8 mouse cellular contexts compared by ENCODE assay signal in genomic region chr13:67723848-67724479, GRCm38 (mm10). TPM values are rescaled to one million over a fixed set of nuclear protein-coding genes. Genes with fewer than 3 reads are reported as not detected.
DNase-seq lines count a peak whose midpoint lies in the region; ATAC-seq and TF ChIP-seq lines count a peak whose summit lies in the region.

No protein-coding gene starts in this region.

- TF ChIP-seq EP300 in heart, adult 2 months (IDR thresholded peaks at IDR 0.05; ENCODE audit: insufficient read depth, low read depth, low read length) = no peak

- DNase-seq in 3134 (ENCODE audit: extremely low read depth, insufficient read length, low spot score) = peak; percentile 82
- DNase-seq in adrenal gland, postnatal 4 days (ENCODE audit: low spot score in 2 of 2) = peak; percentile 57 to 71
- peak; percentile 96 for DNase-seq in embryonic facial prominence, embryonic 14.5 days (ENCODE audit: low spot score)
- DNase-seq in heart, adult 2 months = peak; percentile 90
- DNase-seq in kidney, adult 8-10 months = peak; percentile 90 to 93
- DNase-seq in spleen, postnatal 10 days (ENCODE audit: low spot score in 2 of 2) = peak; percentile 66 to 89

- TF ChIP-seq CTCF in heart, adult 2 months (IDR thresholded peaks at IDR 0.05) = no peak

- peak; percentile 56; the same call in 1 of the 2 replicates for TF ChIP-seq POLR2A in heart, adult 2 months (IDR thresholded peaks at IDR 0.05; ENCODE audit: insufficient read depth, low read depth, low read length)

- WGBS in embryonic facial prominence, embryonic 14.5 days = under 1% methylated on average over 17 of the region's 17 CpGs
- WGBS in heart, adult 2 months = under 1% methylated on average over 17 of the region's 17 CpGs
- WGBS in limb, embryonic 13.5 days = under 1% methylated on average over 17 of the region's 17 CpGs
- 0% methylated on average over 17 of the region's 17 CpGs for WGBS in midbrain, embryonic 16.5 days

- peaks cover 3% of the 10 kb centered on the region; the same call in 1 of the 2 replicates for H3K79me2 ChIP-seq in heart, adult 2 months (replicated peaks; ENCODE audit: control insufficient read depth, insufficient read depth, low read length)

- H3K9ac ChIP-seq in embryonic facial prominence, embryonic 14.5 days (ENCODE audit: low read depth, low read length) = peak overlapping the region; percentile 73
- H3K9ac ChIP-seq in heart, adult 2 months (ENCODE audit: low read depth, low read length) = peak overlapping the region; percentile 77
- H3K9ac ChIP-seq in limb, embryonic 13.5 days = peak overlapping the region; percentile 82
- H3K9ac ChIP-seq in midbrain, embryonic 16.5 days (ENCODE audit: low read depth, low read length) = peak overlapping the region; percentile 84

- intact Hi-C loops in heart, adult 2 months (cut with DNase I) = loop anchor here (1.0 to 10.0 kb wide), 8 partner anchors 33 to 792 kb away; partner anchors contain the start of genes Gm49345, Zfp457, Zfp729a and Zfp729b

- H3K36me3 ChIP-seq in embryonic facial prominence, embryonic 14.5 days (ENCODE audit: control insufficient read depth, insufficient read depth, low read length) = no peaks in the 10 kb centered on the region
- H3K36me3 ChIP-seq in heart, adult 2 months (ENCODE audit: control insufficient read depth, insufficient read depth, low read length) = no peaks in the 10 kb centered on the region
- no peaks in the 10 kb centered on the region for H3K36me3 ChIP-seq in limb, embryonic 13.5 days
- H3K36me3 ChIP-seq in midbrain, embryonic 16.5 days (ENCODE audit: control insufficient read depth, insufficient read depth, low read length) = no peaks in the 10 kb centered on the region

- H3K27me3 ChIP-seq in embryonic facial prominence, embryonic 14.5 days (replicated peaks; ENCODE audit: control insufficient read depth, insufficient read depth, low read length) = no peaks in the 10 kb centered on the region
- H3K27me3 ChIP-seq in heart, adult 2 months (ENCODE audit: control insufficient read depth, insufficient read depth, low read length) = no peaks in the 10 kb centered on the region
- no peaks in the 10 kb centered on the region for H3K27me3 ChIP-seq in limb, embryonic 13.5 days
- no peaks in the 10 kb centered on the region for H3K27me3 ChIP-seq in midbrain, embryonic 16.5 days (ENCODE audit: control insufficient read depth, insufficient read depth, low read depth, low read length)

- peak overlapping the region; percentile 82 for H3K4me3 ChIP-seq in embryonic facial prominence, embryonic 14.5 days (ENCODE audit: low read depth, low read length)
- peak overlapping the region; percentile 83 for H3K4me3 ChIP-seq in heart, adult 2 months
- H3K4me3 ChIP-seq in limb, embryonic 13.5 days = peak overlapping the region; percentile 72
- H3K4me3 ChIP-seq in midbrain, embryonic 16.5 days (ENCODE audit: low read depth, low read length) = peak overlapping the region; percentile 87

- no peaks in the 10 kb centered on the region for H3K9me3 ChIP-seq in embryonic facial prominence, embryonic 14.5 days (ENCODE audit: control insufficient read depth, low read length)
- no peaks in the 10 kb centered on the region for H3K9me3 ChIP-seq in limb, embryonic 13.5 days
- H3K9me3 ChIP-seq in midbrain, embryonic 16.5 days (replicated peaks; ENCODE audit: control insufficient read depth, low read length, poor library complexity, severe bottlenecking) = no peaks in the 10 kb centered on the region

- peak overlapping the region; percentile 68; the same call in 1 of the 2 replicates for H3K27ac ChIP-seq in embryonic facial prominence, embryonic 14.5 days (replicated peaks; ENCODE audit: low read depth, low read length)
- H3K27ac ChIP-seq in heart, adult 2 months = peak overlapping the region; percentile 65
- 0 out of 2 replicates have a peak overlapping the region, but pooled peaks have one; percentile 44 for H3K27ac ChIP-seq in limb, embryonic 13.5 days
- peak overlapping the region; percentile 72 for H3K27ac ChIP-seq in midbrain, embryonic 16.5 days (ENCODE audit: low read length)

- peak; percentile 94 for ATAC-seq in embryonic facial prominence, embryonic 14.5 days (ENCODE audit: low read depth)
- ATAC-seq in limb, embryonic 13.5 days (ENCODE audit: low FRiP score, low read depth) = peak; percentile 95
- peak; percentile 94 for ATAC-seq in midbrain, embryonic 16.5 days

- peak overlapping the region; percentile 70 for H3K4me2 ChIP-seq in embryonic facial prominence, embryonic 14.5 days (ENCODE audit: low read depth, low read length)
- H3K4me2 ChIP-seq in limb, embryonic 13.5 days (replicated peaks) = peak overlapping the region; percentile 73
- peak overlapping the region; percentile 52 for H3K4me2 ChIP-seq in midbrain, embryonic 16.5 days (ENCODE audit: low read length)

- H3K4me1 ChIP-seq in embryonic facial prominence, embryonic 14.5 days (ENCODE audit: control insufficient read depth, insufficient read depth, low read length) = peaks cover 8% of the 10 kb centered on the region; the same call in 1 of the 2 replicates
- no peaks in the 10 kb centered on the region; the same call in 1 of the 2 replicates for H3K4me1 ChIP-seq in heart, adult 2 months (ENCODE audit: control insufficient read depth, insufficient read depth, low read length)
- peaks cover 9% of the 10 kb centered on the region for H3K4me1 ChIP-seq in limb, embryonic 13.5 days
- peaks cover 14% of the 10 kb centered on the region for H3K4me1 ChIP-seq in midbrain, embryonic 16.5 days (ENCODE audit: control insufficient read depth, insufficient read depth, low read length)

RNA-seq across cellular contexts. Expression of gene Zfp65, which starts 5.0 kb away (rescaled TPM):
- total RNA-seq in adrenal gland, postnatal 4 days (2021) = 10 to 100 TPM; 12.8 to 12.9 TPM
- 3.5 TPM in 2 replicates for polyA plus RNA-seq in embryonic facial prominence, embryonic 14.5 days (2014; fragmentation: Nextera tagmentation; extraction: Ambion mirVana)
- 1 to 10 TPM; 5.2 to 6.4 TPM for total RNA-seq in heart, adult 2 months (2021)
- polyA plus RNA-seq in heart, adult 2 months (2012; rRNA removed) = 0.59 and 1.1 TPM in 2 replicates
- polyA plus RNA-seq in limb, embryonic 13.5 days (2015; fragmentation: Nextera tagmentation; extraction: Ambion mirVana) = 8.0 and 8.1 TPM in 2 replicates
- polyA plus RNA-seq in midbrain, embryonic 16.5 days (2015; fragmentation: Nextera tagmentation; extraction: Ambion mirVana) = 9.2 and 9.3 TPM in 2 replicates

RNA-seq across cellular contexts. Expression of gene Zfp85, which starts 31.1 kb away (rescaled TPM):
- 1 to 10 TPM; 8.3 TPM for total RNA-seq in adrenal gland, postnatal 4 days (2021)
- 5.3 and 6.6 TPM in 2 replicates for polyA plus RNA-seq in embryonic facial prominence, embryonic 14.5 days (2014; fragmentation: Nextera tagmentation; extraction: Ambion mirVana)
- total RNA-seq in heart, adult 2 months (2021) = 1 to 10 TPM; 1.7 to 3.0 TPM
- 0.66 and 1.4 TPM in 2 replicates for polyA plus RNA-seq in heart, adult 2 months (2012; rRNA removed)
- 7.3 TPM in 2 replicates for polyA plus RNA-seq in limb, embryonic 13.5 days (2015; fragmentation: Nextera tagmentation; extraction: Ambion mirVana)
- 8.5 and 8.9 TPM in 2 replicates for polyA plus RNA-seq in midbrain, embryonic 16.5 days (2015; fragmentation: Nextera tagmentation; extraction: Ambion mirVana)

RNA-seq across cellular contexts. Expression of gene Zfp738, which starts 37.1 kb away (rescaled TPM):
- 10 to 100 TPM; 15.9 to 17.5 TPM for total RNA-seq in adrenal gland, postnatal 4 days (2021)
- 8.8 and 10.5 TPM in 2 replicates for polyA plus RNA-seq in embryonic facial prominence, embryonic 14.5 days (2014; fragmentation: Nextera tagmentation; extraction: Ambion mirVana)
- 1 to 10 TPM; 3.5 to 4.0 TPM for total RNA-seq in heart, adult 2 months (2021)
- polyA plus RNA-seq in heart, adult 2 months (2012; rRNA removed) = 1.7 and 4.0 TPM in 2 replicates
- polyA plus RNA-seq in limb, embryonic 13.5 days (2015; fragmentation: Nextera tagmentation; extraction: Ambion mirVana) = 14.8 and 16.8 TPM in 2 replicates
- polyA plus RNA-seq in midbrain, embryonic 16.5 days (2015; fragmentation: Nextera tagmentation; extraction: Ambion mirVana) = 14.1 and 16.8 TPM in 2 replicates

RNA-seq across cellular contexts. Expression of gene Zfp493, which starts 55.5 kb away (rescaled TPM):
- 1 to 10 TPM; 2.4 to 2.8 TPM for total RNA-seq in adrenal gland, postnatal 4 days (2021)
- 1.7 and 2.5 TPM in 2 replicates for polyA plus RNA-seq in embryonic facial prominence, embryonic 14.5 days (2014; fragmentation: Nextera tagmentation; extraction: Ambion mirVana)
- 1 to 10 TPM in 1 of 2 experiments, under 1 TPM in 1; 0.84 to 1.1 TPM for total RNA-seq in heart, adult 2 months (2021)
- 0.43 and 0.67 TPM in 2 replicates for polyA plus RNA-seq in heart, adult 2 months (2012; rRNA removed)
- 2.8 and 3.0 TPM in 2 replicates for polyA plus RNA-seq in limb, embryonic 13.5 days (2015; fragmentation: Nextera tagmentation; extraction: Ambion mirVana)
- polyA plus RNA-seq in midbrain, embryonic 16.5 days (2015; fragmentation: Nextera tagmentation; extraction: Ambion mirVana) = 3.4 and 4.2 TPM in 2 replicates

Comparison
In these comparisons a context has a peak if more than half of its experiments do, and no peak if none do; other contexts are left out.
1. Peak in every context shown above with its lines: DNase-seq, ATAC-seq, H3K4me3 ChIP-seq and H3K27ac ChIP-seq.